Mouse (Mus musculus): ENCODE data around the gene Mrpl52.

Gene Mrpl52

GRCm38 (mm10) chr14:54412000-54412576 lies 14.6 kb upstream of the Mrpl52 start:
- DNase-seq (ENCODE audit: low read depth, low spot score) = no peak

GRCm38 (mm10) chr14:54412629-54413170 lies 14.0 kb upstream of the Mrpl52 start:
- no peak for DNase-seq (ENCODE audit: low read depth, low spot score)

- no peak for DNase-seq (ENCODE audit: low read depth, low spot score)
Observed at GRCm38 (mm10) chr14:54413877-54414700, 12.6 kb upstream of the Mrpl52 start.

GRCm38 (mm10) chr14:54415241-54416020 lies 11.3 kb upstream of the Mrpl52 start:
- no peak for DNase-seq (ENCODE audit: low read depth, low spot score)

- no peak for DNase-seq (ENCODE audit: low read depth, low spot score)
Observed at GRCm38 (mm10) chr14:54416229-54416775, 10.4 kb upstream of the Mrpl52 start.

GRCm38 (mm10) chr14:54416830-54417229 lies 9.9 kb upstream of the Mrpl52 start:
- no peak for DNase-seq (ENCODE audit: low read depth, low spot score)

- no peak for DNase-seq (ENCODE audit: low read depth, low spot score)
Observed at GRCm38 (mm10) chr14:54417623-54418081, 9.1 kb upstream of the Mrpl52 start, which contains the start of gene Slc7a7. Slc7a7 (minus strand) TSS chr14:54417780.

- no peak for DNase-seq (ENCODE audit: low read depth, low spot score)
Observed at GRCm38 (mm10) chr14:54421014-54421413, 5.7 kb upstream of the Mrpl52 start.

- DNase-seq (ENCODE audit: low read depth, low spot score) = no peak
Observed at GRCm38 (mm10) chr14:54423406-54423805, 3.3 kb upstream of the Mrpl52 start.

GRCm38 (mm10) chr14:54424634-54425033 lies 2.1 kb upstream of the Mrpl52 start:
- DNase-seq (ENCODE audit: low read depth, low spot score) = no peak

- DNase-seq (ENCODE audit: low read depth, low spot score) = no peak
Observed at GRCm38 (mm10) chr14:54425540-54425939, 1.2 kb upstream of the Mrpl52 start.

GRCm38 (mm10) chr14:54426003-54426688 lies 563 bp upstream of the Mrpl52 start:
- no peak for DNase-seq (ENCODE audit: low read depth, low spot score)

GRCm38 (mm10) chr14:54427696-54428095 lies 987 bp downstream of the Mrpl52 start:
- no peak for DNase-seq (ENCODE audit: low read depth, low spot score)

- DNase-seq (ENCODE audit: low read depth, low spot score) = no peak
Observed at GRCm38 (mm10) chr14:54428421-54428820, 1.7 kb downstream of the Mrpl52 start.

- DNase-seq (ENCODE audit: low read depth, low spot score) = no peak
Observed at GRCm38 (mm10) chr14:54429332-54430093, 2.8 kb downstream of the Mrpl52 start.

- DNase-seq (ENCODE audit: low read depth, low spot score) = no peak
Observed at GRCm38 (mm10) chr14:54430406-54431145, 3.9 kb downstream of the Mrpl52 start.

GRCm38 (mm10) chr14:54431334-54432077 lies 4.8 kb downstream of the Mrpl52 start, which contains the start of gene Mmp14:
Mmp14 (plus strand) TSS chr14:54431612.
- no peak for DNase-seq (ENCODE audit: low read depth, low spot score)

- DNase-seq (ENCODE audit: low read depth, low spot score) = no peak
Observed at GRCm38 (mm10) chr14:54432078-54432836, 5.5 kb downstream of the Mrpl52 start.

Measured in telencephalon, adult 2 months (tissue).